Mouse (Mus musculus) neural tube, embryonic 12.5 days (tissue): ENCODE results near the gene Pld4. TPM values are rescaled to one million over a fixed set of nuclear protein-coding genes. Genes with fewer than 3 reads are reported as not detected.
A peak's percentile ranks its signal among the peaks of the same experiment; 100 is the strongest.

Experiments
- ATAC-seq: fragments of 200-750 bp; cut with Nextera tagmentation; 2 replicates; pipeline ENCODE4 v1.8.0; 2017; ENCODE audit warnings: low read depth, mild to moderate bottlenecking, moderate TSS enrichment, moderate library complexity; ENCODE audit not compliant: low FRiP score
- H3K27ac ChIP-seq: fragments of 300-500 bp; sonication (generic); 2 replicates; pipeline ENCODE4 v1.5.1; 2016
- H3K27me3 ChIP-seq: fragments of 300-500 bp; sonication (generic); replicated peaks from 2 replicates; pipeline ENCODE4 v1.6.1; 2016; ENCODE audit warnings: mild to moderate bottlenecking
- H3K36me3 ChIP-seq: fragments of 300-500 bp; sonication (generic); 2 replicates; pipeline ENCODE4 v1.6.1; 2016; ENCODE audit warnings: mild to moderate bottlenecking
- H3K4me1 ChIP-seq: fragments of 300-500 bp; sonication (generic); 2 replicates; pipeline ENCODE4 v1.6.1; 2016
- H3K4me2 ChIP-seq: fragments of 300-500 bp; sonication (generic); replicated peaks from 2 replicates; pipeline ENCODE4 v1.6.1; 2016; ENCODE audit warnings: mild to moderate bottlenecking
- H3K4me3 ChIP-seq: fragments of 300-500 bp; sonication (generic); 2 replicates; pipeline ENCODE4 v1.5.1; 2016
- H3K9ac ChIP-seq: fragments of 300-500 bp; sonication (generic); 2 replicates; pipeline ENCODE4 v1.6.1; 2016; ENCODE audit warnings: mild to moderate bottlenecking
- H3K9me3 ChIP-seq: fragments of 300-500 bp; sonication (generic); 2 replicates; pipeline ENCODE4 v1.6.1; 2016; ENCODE audit warnings: mild to moderate bottlenecking
- WGBS: fragments of 180-500 bp; shearing (Covaris S2); methylation state at CpG from one replicate; pipeline ENCODE4 v1.1.7; 2016; 5-methylcytosine and 5-hydroxymethylcytosine counted together
- polyA plus RNA-seq: library from polyadenylated mRNA; unstranded; fragments of >200 nt; fragmentation: Nextera tagmentation; extraction: Ambion mirVana; gene quantifications from 2 replicates; pipeline ENCODE4 v1.2.1, GENCODE M21; 2016

The Pld4 gene
- polyA plus RNA-seq, 1 experiment from 2014 or later = 5.8 TPM

- ATAC-seq = no peak
- H3K9me3 ChIP-seq = 0 out of 2 replicates have a peak, but pooled peaks cover 9% of the 10 kb centered on the region
- H3K9ac ChIP-seq = no peak overlapping the region
- no peak overlapping the region for H3K4me2 ChIP-seq
- no peak overlapping the region for H3K27ac ChIP-seq
- WGBS = 58% methylated on average over 9 of the region's 9 CpGs
- H3K27me3 ChIP-seq = no peaks in the 10 kb centered on the region
- H3K4me1 ChIP-seq = no peaks in the 10 kb centered on the region
- H3K4me3 ChIP-seq = no peak overlapping the region
- no peaks in the 10 kb centered on the region for H3K36me3 ChIP-seq
Measured at GRCm38 (mm10) chr12:112773366-112773765, 12.9 kb downstream of the Pld4 start.

DNA sequence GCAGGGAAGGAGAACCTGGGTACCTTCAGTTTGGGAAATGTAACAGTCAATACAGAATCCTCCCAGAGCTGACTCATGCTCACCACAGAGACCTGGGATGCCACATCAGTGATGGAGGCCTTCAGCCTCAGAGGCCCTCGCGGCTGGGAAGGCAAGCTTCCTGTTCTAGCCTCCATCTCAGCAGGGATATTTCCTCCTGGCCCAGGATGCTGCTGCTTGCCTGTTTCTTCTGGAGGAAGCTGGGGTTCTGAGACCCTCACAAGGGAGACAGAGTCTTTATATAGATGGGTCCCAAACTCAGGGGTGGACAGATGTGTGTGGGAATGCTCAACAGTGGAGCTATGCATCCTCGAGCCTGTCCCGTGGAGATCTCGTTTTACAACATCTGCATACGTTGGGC is 13.6 kb downstream of the Pld4 start:
- Histone ChIP-seq H3K27ac (no peak overlapping the region), H3K4me2 (no peak overlapping the region), H3K27me3 (no peaks in the 10 kb centered on the region), H3K9me3 (0 out of 2 replicates have a peak, but pooled peaks cover 9% of the 10 kb centered on the region), H3K4me3 (no peak overlapping the region), H3K4me1 (no peaks in the 10 kb centered on the region), H3K36me3 (no peaks in the 10 kb centered on the region), H3K9ac (no peak overlapping the region)
- WGBS = 89% methylated on average over 6 of the region's 6 CpGs
- ATAC-seq = no peak

DNA sequence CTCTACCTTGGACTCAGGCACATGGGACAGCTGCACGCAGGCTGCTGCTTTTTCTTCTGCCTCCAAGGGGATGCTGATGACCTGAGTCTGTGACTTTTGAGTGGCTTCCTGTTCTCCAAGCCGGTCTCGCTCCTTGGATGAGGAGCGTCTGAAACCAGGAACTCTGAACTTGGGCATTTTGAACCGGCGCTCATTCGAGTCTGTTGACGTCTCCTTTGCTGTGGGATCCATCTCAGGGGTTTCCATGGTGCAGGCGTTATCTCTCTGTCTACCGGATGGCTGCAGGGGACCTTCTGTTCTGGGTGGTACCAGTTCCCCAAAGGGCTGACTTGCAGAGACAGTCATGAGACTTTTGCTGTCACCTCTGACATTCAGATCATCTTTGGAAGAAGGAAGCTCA is 14.0 kb downstream of the Pld4 start:
- H3K4me2 ChIP-seq = no peak overlapping the region
- no peaks in the 10 kb centered on the region for H3K36me3 ChIP-seq
- no peaks in the 10 kb centered on the region for H3K27me3 ChIP-seq
- H3K9me3 ChIP-seq = 0 out of 2 replicates have a peak, but pooled peaks cover 9% of the 10 kb centered on the region
- 95% methylated on average over 10 of the region's 10 CpGs for WGBS
- no peak overlapping the region for H3K27ac ChIP-seq
- H3K4me1 ChIP-seq = no peaks in the 10 kb centered on the region
- H3K9ac ChIP-seq = no peak overlapping the region
- ATAC-seq = no peak
- H3K4me3 ChIP-seq = no peak overlapping the region

DNA sequence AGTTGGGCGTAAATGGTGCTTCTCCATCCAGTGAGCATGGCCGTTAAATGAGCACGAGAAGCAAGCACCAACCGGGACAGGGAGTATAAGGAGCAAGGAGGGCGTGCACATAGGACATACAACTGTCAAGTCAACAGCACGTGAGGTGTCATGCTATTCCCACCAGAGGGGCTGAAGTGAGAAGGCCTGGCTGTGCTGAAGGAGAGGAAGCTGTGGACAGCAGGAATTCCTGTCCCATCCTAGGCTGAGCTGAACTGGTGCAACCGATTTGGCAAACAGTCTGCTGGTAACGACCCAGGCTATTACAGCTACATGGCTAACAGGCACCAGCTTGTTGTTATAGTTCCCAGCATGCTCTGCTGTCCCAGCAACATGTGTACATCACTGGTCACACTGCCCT is 30.6 kb downstream of the Pld4 start:
- no peaks in the 10 kb centered on the region for H3K36me3 ChIP-seq
- 77% methylated on average over 8 of the region's 8 CpGs for WGBS
- no peak for ATAC-seq
- no peak overlapping the region for H3K4me3 ChIP-seq
- H3K27ac ChIP-seq = no peak overlapping the region
- no peaks in the 10 kb centered on the region for H3K27me3 ChIP-seq
- H3K4me2 ChIP-seq = no peak overlapping the region
- no peaks in the 10 kb centered on the region for H3K9me3 ChIP-seq
- H3K9ac ChIP-seq = no peak overlapping the region
- H3K4me1 ChIP-seq = peaks cover 6% of the 10 kb centered on the region

DNA sequence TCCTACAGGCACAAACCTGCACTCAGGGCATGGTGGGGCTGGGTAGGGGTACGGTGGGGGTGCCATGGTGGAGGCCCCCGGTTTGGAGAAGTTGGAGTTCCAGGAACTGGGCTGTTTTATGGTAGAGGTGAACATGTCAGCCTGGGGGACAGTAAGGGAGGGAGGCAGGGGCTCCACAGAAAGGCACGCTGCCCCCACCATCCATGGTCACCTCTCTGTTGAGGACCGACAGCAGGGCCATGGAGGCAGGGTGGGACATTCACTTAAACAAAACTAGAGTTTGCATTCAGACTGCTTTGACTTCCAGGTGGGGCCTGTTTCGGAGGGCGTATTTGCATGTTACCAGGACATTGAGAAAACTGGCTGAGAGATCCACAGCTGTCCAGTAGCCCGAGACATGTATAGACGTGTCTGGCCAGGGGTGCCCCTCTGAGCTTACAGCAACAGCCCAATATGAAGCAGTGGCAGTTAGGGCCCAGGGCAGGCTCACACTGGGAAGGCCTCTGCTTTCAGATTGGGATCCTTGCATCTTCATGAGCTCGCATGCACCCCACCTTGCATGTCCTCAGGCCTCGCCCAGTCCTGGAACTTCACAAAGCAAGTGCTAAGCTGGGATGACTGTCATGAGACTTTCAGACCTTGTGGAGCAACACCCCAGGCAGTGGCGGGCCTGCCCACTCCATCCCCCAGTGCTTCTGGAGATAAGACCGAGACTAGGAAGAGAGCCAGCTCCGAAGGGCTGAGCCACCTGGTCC is 33.3 kb downstream of the Pld4 start:
- no peak overlapping the region for H3K9ac ChIP-seq
- no peak for ATAC-seq
- no peaks in the 10 kb centered on the region for H3K36me3 ChIP-seq
- no peaks in the 10 kb centered on the region for H3K9me3 ChIP-seq
- H3K27ac ChIP-seq = no peak overlapping the region
- H3K4me3 ChIP-seq = no peak overlapping the region
- H3K4me1 ChIP-seq = peaks cover 6% of the 10 kb centered on the region
- peaks cover 3% of the 10 kb centered on the region; the same call in 1 of the 2 replicates for H3K27me3 ChIP-seq
- 81% methylated on average over 13 of the region's 13 CpGs for WGBS
- no peak overlapping the region for H3K4me2 ChIP-seq

- no peak for ATAC-seq
- Histone ChIP-seq H3K27me3 (peaks cover 3% of the 10 kb centered on the region; the same call in 1 of the 2 replicates), H3K9ac (no peak overlapping the region), H3K4me2 (no peak overlapping the region), H3K36me3 (no peaks in the 10 kb centered on the region), H3K4me3 (no peak overlapping the region), H3K27ac (no peak overlapping the region), H3K4me1 (peaks cover 6% of the 10 kb centered on the region), H3K9me3 (no peaks in the 10 kb centered on the region)
- 36% methylated on average over 7 of the region's 7 CpGs for WGBS
Measured at GRCm38 (mm10) chr12:112794356-112794816, 33.9 kb downstream of the Pld4 start.

GRCm38 (mm10) chr12:112794998-112795397 is 34.5 kb downstream of the Pld4 start:
- H3K9ac ChIP-seq = no peak overlapping the region
- 91% methylated on average over 5 of the region's 5 CpGs for WGBS
- H3K4me3 ChIP-seq = no peak overlapping the region
- H3K4me2 ChIP-seq = no peak overlapping the region
- H3K36me3 ChIP-seq = no peaks in the 10 kb centered on the region
- no peak overlapping the region for H3K27ac ChIP-seq
- no peaks in the 10 kb centered on the region for H3K9me3 ChIP-seq
- ATAC-seq = no peak
- H3K4me1 ChIP-seq = peaks cover 6% of the 10 kb centered on the region
- peaks cover 5% of the 10 kb centered on the region for H3K27me3 ChIP-seq

DNA sequence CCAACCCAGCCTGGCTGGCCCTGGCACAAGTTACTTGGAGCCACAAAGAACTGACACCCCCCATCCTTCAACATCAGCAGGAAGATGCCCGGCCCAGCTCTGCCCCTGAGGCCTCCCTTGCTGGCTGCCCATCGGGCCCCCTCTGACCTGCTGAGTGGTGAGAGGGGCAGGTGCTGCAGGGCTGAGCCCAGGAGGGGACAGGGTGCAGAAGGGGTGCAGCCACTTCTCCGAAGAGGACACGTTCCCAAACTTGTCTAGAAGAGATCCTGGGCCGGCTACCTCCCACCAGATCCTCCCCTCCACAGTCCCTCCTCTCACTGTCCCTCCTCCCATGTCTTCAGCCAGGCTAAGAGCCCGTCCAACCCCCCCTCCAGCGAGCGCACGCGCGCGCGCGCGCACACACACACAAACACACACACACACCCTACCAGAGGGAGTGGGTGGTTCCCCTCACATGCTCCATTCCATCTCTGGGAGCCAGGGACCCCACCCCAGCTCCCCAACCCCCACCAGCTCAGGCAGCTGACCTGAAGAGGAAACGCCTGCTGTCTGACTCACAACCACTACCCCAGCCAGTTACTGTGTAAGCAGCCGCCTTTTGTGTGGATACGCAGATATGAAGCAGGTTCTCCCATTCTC is 35.1 kb downstream of the Pld4 start:
- WGBS = 72% methylated on average over 18 of the region's 18 CpGs
- Histone ChIP-seq H3K4me2 (0 out of 2 replicates have a peak overlapping the region, but pooled peaks have one; percentile 9), H3K27me3 (peaks cover 8% of the 10 kb centered on the region), H3K9me3 (no peaks in the 10 kb centered on the region), H3K4me3 (no peak overlapping the region), H3K4me1 (peaks cover 6% of the 10 kb centered on the region), H3K36me3 (no peaks in the 10 kb centered on the region), H3K27ac (no peak overlapping the region), H3K9ac (no peak overlapping the region)
- no peak for ATAC-seq

DNA sequence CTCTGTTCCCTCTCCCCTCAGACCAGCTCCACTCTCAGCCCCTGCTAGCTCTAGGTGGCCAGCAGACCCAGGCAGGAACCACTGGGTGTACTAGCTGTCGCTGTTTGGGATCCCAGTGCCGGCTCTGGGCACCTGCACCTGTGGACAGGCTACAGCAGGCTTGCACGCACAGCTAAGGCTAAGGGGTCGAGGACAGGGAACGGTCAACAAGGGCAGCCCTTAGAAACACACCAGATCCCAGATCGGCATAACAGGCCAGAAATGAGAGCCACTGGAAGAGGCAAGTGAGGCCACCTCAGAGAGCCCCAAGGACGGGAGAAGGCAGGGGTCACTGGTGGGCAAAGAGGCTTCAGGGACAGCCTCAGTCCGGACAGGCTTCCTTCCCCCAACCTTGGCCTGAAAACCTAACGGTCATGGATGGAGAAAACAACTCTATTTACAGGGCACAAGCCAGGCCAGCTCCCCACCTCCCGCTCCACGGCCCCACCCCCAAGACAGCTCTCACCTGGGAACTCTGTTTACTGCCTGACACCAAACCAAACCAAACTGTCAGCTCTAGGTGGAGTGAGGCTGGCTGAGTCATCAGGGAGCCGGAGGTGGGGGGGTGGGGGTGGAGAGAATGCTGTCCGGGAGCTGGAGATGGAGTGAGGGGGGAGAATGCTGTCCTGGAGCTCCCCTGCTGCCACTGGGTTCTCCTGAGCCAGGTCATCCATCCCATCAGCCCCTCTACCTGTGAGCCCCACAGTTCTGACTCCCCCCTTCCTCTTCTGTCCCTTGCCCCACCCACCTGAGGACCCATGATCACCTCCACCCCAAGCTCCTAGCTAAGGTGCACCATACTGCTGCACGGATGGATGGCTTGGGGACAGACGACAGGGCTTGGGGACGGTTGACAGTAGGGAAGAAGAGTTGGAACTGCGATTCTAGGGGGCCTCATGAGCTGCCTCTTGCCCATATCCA is 36.4 kb downstream of the Pld4 start:
- no peaks in the 10 kb centered on the region for H3K36me3 ChIP-seq
- no peak for ATAC-seq
- H3K4me1 ChIP-seq = peaks cover 10% of the 10 kb centered on the region
- H3K9ac ChIP-seq = no peak overlapping the region
- no peaks in the 10 kb centered on the region for H3K9me3 ChIP-seq
- WGBS = 56% methylated on average over 17 of the region's 17 CpGs
- peaks cover 18% of the 10 kb centered on the region for H3K27me3 ChIP-seq
- H3K4me3 ChIP-seq = no peak overlapping the region
- H3K4me2 ChIP-seq = no peak overlapping the region
- no peak overlapping the region for H3K27ac ChIP-seq

- Histone ChIP-seq H3K4me3 (no peak overlapping the region), H3K9ac (no peak overlapping the region), H3K4me2 (no peak overlapping the region), H3K27ac (no peak overlapping the region), H3K4me1 (peaks cover 20% of the 10 kb centered on the region), H3K36me3 (no peaks in the 10 kb centered on the region), H3K9me3 (no peaks in the 10 kb centered on the region), H3K27me3 (peaks cover 21% of the 10 kb centered on the region)
- no peak for ATAC-seq
- WGBS = 73% methylated on average over 15 of the region's 15 CpGs
Measured at GRCm38 (mm10) chr12:112797672-112798331, 37.3 kb downstream of the Pld4 start.

DNA sequence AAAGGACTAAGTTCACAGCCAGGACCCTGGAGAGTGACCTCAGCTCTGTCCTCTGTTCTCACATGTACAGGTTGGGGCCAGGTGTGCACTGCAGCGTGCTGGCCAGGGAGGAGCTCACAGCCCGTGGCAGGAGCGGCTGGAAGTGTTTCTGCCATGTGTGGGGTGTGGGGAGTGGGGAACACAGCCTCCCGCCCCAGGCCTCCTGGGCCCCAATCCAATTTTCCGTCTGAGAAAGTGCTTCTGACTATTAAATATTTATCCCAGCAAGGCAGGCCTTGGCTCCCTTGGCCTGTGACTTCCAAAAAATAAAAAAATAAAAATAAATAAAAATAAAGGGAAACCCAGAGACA is 37.9 kb downstream of the Pld4 start:
- peaks cover 25% of the 10 kb centered on the region for H3K4me1 ChIP-seq
- 42% methylated on average over 5 of the region's 5 CpGs for WGBS

More for the DNA sequence above, 37.9 kb downstream of the Pld4 start:
- Histone ChIP-seq H3K4me3 (no peak overlapping the region), H3K4me2 (no peak overlapping the region), H3K27ac (no peak overlapping the region), H3K36me3 (no peaks in the 10 kb centered on the region), H3K27me3 (peaks cover 26% of the 10 kb centered on the region), H3K9ac (no peak overlapping the region), H3K9me3 (no peaks in the 10 kb centered on the region)
- ATAC-seq = no peak
